Mouse (Mus musculus) liver, embryonic 15.5 days (tissue): ENCODE measurements at regions not wholly inside any gene's neighbourhood (a gene's known extent, or its start where the extent isn't known, plus 50 kb on each side); places are given as distances from the start of the nearest gene placed in this dataset.
"Not testable (repeated sequence)": the region's sequence is repeated elsewhere in the genome, so short reads cannot be mapped to it uniquely, and the experiment has no call there.

Source experiments
- ATAC-seq: fragments of 200-750 bp; cut with Nextera tagmentation; 2 replicates; pipeline ENCODE4 v1.8.0; 2017; ENCODE audit warnings: moderate number of reproducible peaks, mild to moderate bottlenecking, moderate library complexity; ENCODE audit not compliant: insufficient read depth
- H3K27ac ChIP-seq: fragments of 300-500 bp; sonication (generic); replicated peaks from 2 replicates; pipeline ENCODE4 v1.5.1; 2015; ENCODE audit warnings: mild to moderate bottlenecking, inconsistent platforms
- H3K27me3 ChIP-seq: fragments of 300-500 bp; sonication (generic); 2 replicates; pipeline ENCODE4 v1.6.1; 2015; ENCODE audit warnings: mild to moderate bottlenecking, inconsistent platforms
- H3K36me3 ChIP-seq: fragments of 300-500 bp; sonication (generic); replicated peaks from 2 replicates; pipeline ENCODE4 v1.6.1; 2015; ENCODE audit warnings: moderate library complexity, mild to moderate bottlenecking, inconsistent platforms
- H3K4me1 ChIP-seq: fragments of 300-500 bp; sonication (generic); replicated peaks from 2 replicates; pipeline ENCODE4 v1.6.1; 2015; ENCODE audit warnings: inconsistent platforms
- H3K4me2 ChIP-seq: fragments of 300-500 bp; sonication (generic); 2 replicates; pipeline ENCODE4 v1.6.1; 2015; ENCODE audit warnings: moderate library complexity, mild to moderate bottlenecking, inconsistent platforms
- H3K4me3 ChIP-seq: fragments of 300-500 bp; sonication (generic); replicated peaks from 2 replicates; pipeline ENCODE4 v1.5.1; 2015; ENCODE audit warnings: mild to moderate bottlenecking, inconsistent platforms
- H3K9ac ChIP-seq: fragments of 300-500 bp; sonication (generic); 2 replicates; pipeline ENCODE4 v1.6.1; 2015; ENCODE audit warnings: moderate library complexity, mild to moderate bottlenecking, inconsistent platforms
- H3K9me3 ChIP-seq: fragments of 300-500 bp; sonication (generic); replicated peaks from 2 replicates; pipeline ENCODE4 v1.6.1; 2016; ENCODE audit warnings: inconsistent platforms
- WGBS: fragments of 180-500 bp; shearing (Covaris S2); methylation state at CpG from one replicate; pipeline ENCODE4 v1.1.7; 2015; ENCODE audit warnings: mixed read lengths; ENCODE audit not compliant: insufficient replicate concordance; 5-methylcytosine and 5-hydroxymethylcytosine counted together

DNA sequence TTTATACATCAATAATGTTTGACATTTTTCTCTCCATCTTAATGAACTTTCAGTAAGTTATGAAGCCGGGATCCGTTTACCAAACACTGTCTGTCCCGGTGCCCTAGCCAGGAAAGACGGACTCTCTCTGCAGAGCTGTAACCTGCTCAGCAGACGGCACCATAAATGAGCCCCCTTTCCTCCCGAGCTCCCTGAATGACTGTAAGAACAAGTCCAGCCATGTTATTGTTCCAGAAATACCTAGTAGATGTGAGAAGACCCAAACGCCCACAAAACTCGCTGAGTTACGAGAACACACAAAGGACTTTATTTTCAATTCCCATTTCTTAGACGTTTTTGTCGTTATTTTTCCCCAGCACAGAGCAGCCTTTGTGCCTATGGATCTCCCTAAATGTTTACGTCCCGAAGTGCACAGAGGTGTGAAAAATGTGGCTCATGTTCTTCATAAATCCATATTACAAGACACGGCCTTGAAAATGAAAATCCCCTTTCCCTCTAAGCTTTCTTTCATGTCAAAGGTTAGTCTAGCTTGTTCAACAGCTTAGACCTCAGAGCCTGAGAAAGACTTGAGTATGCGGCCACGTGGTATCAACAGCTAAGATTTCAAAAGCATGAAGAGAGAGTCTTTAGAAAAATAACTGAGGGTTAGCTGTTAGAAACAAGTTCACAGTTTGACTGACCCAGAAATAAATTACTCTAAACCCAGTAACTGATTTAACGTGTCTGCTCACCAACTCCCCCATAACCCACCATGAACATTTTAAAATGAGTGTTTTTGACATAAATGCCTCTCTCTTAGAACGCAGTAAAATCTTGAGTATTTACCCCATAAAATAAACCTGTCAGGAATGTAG lies 125.8 kb upstream of the Intu start:
- H3K4me3 ChIP-seq: no peak overlapping the region
- no peaks in the 10 kb centered on the region for H3K4me1 ChIP-seq
- no peaks in the 10 kb centered on the region for H3K36me3 ChIP-seq
- 68% methylated on average over 18 of the region's 18 CpGs for WGBS
- no peaks in the 10 kb centered on the region for H3K27me3 ChIP-seq
- H3K4me2 ChIP-seq: no peak overlapping the region
- no peaks in the 10 kb centered on the region for H3K9me3 ChIP-seq
- H3K27ac ChIP-seq: no peak overlapping the region
- no peak for ATAC-seq
- no peak overlapping the region for H3K9ac ChIP-seq

DNA sequence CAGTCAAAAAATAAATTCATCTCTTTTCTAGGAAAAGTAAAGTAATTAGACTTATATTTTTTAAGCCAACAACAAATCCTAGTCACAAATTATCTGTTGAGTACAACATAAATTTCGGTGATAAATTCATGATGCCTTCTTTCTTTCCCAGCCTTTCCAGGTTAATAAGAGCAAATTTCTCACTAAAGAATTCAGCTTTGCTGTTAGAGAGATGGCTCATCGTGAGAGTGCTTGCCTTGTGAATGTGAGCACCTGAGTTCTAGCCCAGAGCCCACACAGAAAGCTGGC lies 125.2 kb upstream of the Intu start:
- Histone ChIP-seq H3K36me3 (no peaks in the 10 kb centered on the region), H3K9ac (no peak overlapping the region), H3K27ac (no peak overlapping the region), H3K27me3 (no peaks in the 10 kb centered on the region), H3K4me1 (no peaks in the 10 kb centered on the region), H3K9me3 (no peaks in the 10 kb centered on the region), H3K4me2 (no peak overlapping the region), H3K4me3 (no peak overlapping the region)
- ATAC-seq: no peak
- 62% methylated on average over 2 of the region's 2 CpGs for WGBS

DNA sequence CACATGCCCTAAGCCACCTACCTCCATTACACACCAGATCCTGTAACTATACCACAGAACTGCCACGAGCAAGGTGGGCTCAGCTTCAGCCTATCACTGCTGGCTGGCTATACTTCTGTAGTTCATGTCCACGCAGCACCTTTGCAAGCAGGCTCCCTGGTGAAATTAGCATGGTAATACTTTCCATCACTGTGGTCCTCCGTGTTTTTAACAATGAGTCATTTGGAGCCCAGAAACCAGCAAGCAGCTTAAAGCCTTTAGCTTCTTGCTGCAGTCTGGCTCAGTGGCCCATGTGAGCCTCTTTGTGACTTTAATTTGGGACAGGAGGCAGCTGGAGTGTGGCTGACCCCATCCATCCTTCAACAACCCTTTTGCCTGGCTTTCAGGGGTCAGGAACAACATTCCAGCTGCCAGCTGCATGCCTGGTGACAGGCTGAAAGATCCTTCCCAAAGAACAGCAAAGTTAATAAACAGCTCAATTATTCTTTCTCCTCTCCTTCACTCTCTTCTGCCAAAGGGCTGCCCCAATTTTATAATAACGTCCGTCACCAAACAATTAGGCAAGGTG lies 122.1 kb upstream of the Intu start:
- Histone ChIP-seq H3K9me3 (no peaks in the 10 kb centered on the region), H3K27ac (no peak overlapping the region), H3K9ac (no peak overlapping the region), H3K27me3 (no peaks in the 10 kb centered on the region), H3K4me2 (no peak overlapping the region), H3K4me3 (no peak overlapping the region), H3K4me1 (no peaks in the 10 kb centered on the region), H3K36me3 (no peaks in the 10 kb centered on the region)
- 44% methylated on average over 5 of the region's 5 CpGs for WGBS
- no peak for ATAC-seq

DNA sequence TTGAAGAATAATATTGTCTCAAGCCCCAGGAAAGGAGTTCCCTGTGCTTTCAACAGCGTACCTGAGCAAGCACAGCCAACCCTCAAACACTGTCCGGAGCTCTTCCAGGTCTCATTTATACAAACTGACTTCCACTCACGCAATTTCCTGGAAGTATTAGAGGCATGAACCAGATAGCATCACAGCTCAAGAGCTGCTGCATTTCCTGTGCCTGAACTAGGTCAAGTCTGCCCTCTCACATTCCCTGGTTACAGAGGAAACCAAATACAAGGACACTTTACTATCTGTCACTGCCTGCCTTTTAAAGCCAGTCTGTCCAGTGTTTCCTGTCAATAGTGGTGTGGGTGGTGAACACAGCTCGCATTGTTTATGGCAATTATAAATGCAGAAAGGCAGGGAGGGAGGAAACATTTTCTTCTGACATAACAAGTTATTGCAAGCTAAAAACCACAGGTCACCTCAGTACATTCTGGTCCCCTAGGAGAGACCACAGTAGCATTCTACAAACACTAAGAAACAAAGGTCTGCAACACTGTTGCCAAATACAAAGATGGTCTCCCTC lies 120.3 kb upstream of the Intu start:
- H3K9ac ChIP-seq: no peak overlapping the region
- H3K9me3 ChIP-seq: no peaks in the 10 kb centered on the region
- no peaks in the 10 kb centered on the region for H3K27me3 ChIP-seq
- H3K4me1 ChIP-seq: no peaks in the 10 kb centered on the region
- ATAC-seq: no peak
- no peak overlapping the region for H3K4me3 ChIP-seq
- no peak overlapping the region for H3K27ac ChIP-seq
- no peaks in the 10 kb centered on the region for H3K36me3 ChIP-seq
- 29% methylated on average over 4 of the region's 4 CpGs for WGBS
- no peak overlapping the region for H3K4me2 ChIP-seq

DNA sequence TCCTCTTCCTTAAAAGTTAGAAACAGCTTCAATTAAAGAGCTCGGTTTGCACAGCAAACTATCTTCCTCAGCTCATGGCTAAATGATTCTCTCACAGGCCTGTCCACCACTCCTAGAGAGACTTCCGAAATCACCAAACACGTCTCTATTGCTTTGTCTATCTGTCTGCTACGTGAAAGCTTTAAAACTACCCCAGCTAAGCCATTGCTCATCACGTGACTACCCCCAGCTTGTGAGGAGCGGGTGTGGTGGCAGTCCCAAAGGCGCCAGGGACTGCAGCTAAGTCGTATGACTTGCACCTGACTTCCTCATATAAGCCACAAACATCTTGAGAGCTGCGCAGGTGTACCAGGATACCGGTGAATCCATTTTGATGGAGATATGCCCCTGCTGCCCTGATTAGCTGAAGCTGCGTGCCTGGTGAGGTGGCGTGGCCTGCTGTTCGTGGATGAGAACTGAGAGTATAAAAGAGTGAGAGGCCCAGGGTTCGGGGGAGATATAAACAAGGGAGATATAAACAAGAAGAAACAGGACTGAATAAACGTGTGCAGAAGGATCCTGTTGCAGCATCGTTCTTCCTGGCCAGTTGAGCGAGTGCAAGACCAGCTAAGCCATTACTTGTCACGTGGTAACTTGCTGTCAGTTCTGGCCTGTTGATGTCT lies 105.8 kb upstream of the Intu start:
- not testable (repeated sequence) for H3K4me1 ChIP-seq, H3K4me3 ChIP-seq, H3K9ac ChIP-seq, H3K27ac ChIP-seq, H3K27me3 ChIP-seq, H3K9me3 ChIP-seq, ATAC-seq, H3K36me3 ChIP-seq, H3K4me2 ChIP-seq
- 58% methylated on average over 17 of the region's 18 CpGs for WGBS

DNA sequence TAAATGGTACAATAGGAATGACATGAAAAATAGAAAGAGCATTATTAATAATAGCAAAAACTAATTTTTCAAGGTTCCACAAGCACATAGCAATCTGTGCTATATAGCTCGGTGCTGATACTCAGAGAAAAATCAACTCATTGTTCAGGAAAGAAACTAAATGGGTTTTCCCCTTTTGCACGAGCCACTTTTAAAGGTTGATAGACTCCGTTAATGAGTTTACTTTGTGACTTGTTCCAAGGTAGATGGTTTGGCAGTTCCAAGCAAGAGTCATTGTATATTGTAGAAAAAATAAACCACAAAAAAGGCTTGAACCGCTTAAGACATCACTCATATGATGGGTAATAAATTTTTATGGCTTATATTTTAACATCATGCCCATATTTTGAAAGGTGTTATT lies 105.0 kb upstream of the Intu start:
- 60% methylated on average over 4 of the region's 4 CpGs for WGBS
- H3K4me1 ChIP-seq: no peaks in the 10 kb centered on the region
- ATAC-seq: no peak

DNA sequence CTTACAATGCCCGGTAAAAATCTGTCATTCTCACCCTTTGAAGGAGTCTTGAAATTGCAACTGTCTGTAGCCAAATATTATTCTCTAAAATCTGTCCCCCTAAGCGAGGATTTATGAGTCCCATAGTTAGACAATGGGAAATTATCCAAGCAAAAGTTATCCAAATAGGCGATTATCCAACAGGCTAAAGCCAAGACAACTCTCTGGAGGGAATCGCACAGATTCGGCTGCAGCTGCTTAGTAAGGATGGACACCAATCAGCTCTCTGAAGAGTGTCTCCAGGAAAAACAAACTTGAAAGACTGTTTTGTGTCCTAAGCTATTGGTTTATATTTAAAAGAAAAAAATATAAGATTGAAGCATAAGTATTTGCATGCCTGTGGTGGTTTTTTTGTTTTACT lies 103.1 kb upstream of the Intu start:
- 60% methylated on average over 5 of the region's 5 CpGs for WGBS
- no peak overlapping the region for H3K4me2 ChIP-seq
- H3K9me3 ChIP-seq: no peaks in the 10 kb centered on the region

More for the DNA sequence above, 105.0 kb upstream of the Intu start:
- Histone ChIP-seq H3K27me3 (no peaks in the 10 kb centered on the region), H3K4me2 (no peak overlapping the region), H3K9ac (no peak overlapping the region), H3K27ac (no peak overlapping the region), H3K4me3 (no peak overlapping the region), H3K9me3 (no peaks in the 10 kb centered on the region), H3K36me3 (no peaks in the 10 kb centered on the region)

DNA sequence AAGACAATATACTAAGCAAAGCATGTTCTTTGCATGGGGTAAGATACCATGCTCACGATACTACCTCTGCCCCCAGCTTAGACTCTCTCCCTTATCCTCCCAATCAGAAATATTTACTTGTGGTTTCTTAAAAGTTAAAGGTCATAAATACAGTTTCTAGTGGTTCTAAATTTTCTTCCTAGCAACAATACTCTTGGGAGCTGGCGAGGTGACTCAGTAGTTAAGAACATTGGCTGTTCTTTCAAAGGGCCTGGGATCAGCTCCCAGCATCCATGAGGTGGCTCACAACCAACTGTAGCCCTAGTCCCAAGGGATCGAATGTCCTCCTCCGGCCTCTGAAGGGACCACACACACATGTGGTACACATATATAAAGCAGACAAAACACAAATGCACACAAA lies 92.8 kb upstream of the Intu start:
- H3K9me3 ChIP-seq: no peaks in the 10 kb centered on the region
- ATAC-seq: no peak
- H3K36me3 ChIP-seq: no peaks in the 10 kb centered on the region
- 68% methylated on average over 4 of the region's 4 CpGs for whole genome bisulfite sequencing
- H3K27ac ChIP-seq: no peak overlapping the region
- no peak overlapping the region for H3K4me2 ChIP-seq
- no peaks in the 10 kb centered on the region for H3K27me3 ChIP-seq
- no peaks in the 10 kb centered on the region for H3K4me1 ChIP-seq
- H3K9ac ChIP-seq: no peak overlapping the region
- H3K4me3 ChIP-seq: no peak overlapping the region

More for the DNA sequence above, 103.1 kb upstream of the Intu start:
- no peak overlapping the region for H3K4me3 ChIP-seq
- H3K27me3 ChIP-seq: no peaks in the 10 kb centered on the region
- H3K27ac ChIP-seq: no peak overlapping the region
- no peaks in the 10 kb centered on the region for H3K36me3 ChIP-seq
- no peaks in the 10 kb centered on the region for H3K4me1 ChIP-seq
- H3K9ac ChIP-seq: no peak overlapping the region
- no peak for ATAC-seq

DNA sequence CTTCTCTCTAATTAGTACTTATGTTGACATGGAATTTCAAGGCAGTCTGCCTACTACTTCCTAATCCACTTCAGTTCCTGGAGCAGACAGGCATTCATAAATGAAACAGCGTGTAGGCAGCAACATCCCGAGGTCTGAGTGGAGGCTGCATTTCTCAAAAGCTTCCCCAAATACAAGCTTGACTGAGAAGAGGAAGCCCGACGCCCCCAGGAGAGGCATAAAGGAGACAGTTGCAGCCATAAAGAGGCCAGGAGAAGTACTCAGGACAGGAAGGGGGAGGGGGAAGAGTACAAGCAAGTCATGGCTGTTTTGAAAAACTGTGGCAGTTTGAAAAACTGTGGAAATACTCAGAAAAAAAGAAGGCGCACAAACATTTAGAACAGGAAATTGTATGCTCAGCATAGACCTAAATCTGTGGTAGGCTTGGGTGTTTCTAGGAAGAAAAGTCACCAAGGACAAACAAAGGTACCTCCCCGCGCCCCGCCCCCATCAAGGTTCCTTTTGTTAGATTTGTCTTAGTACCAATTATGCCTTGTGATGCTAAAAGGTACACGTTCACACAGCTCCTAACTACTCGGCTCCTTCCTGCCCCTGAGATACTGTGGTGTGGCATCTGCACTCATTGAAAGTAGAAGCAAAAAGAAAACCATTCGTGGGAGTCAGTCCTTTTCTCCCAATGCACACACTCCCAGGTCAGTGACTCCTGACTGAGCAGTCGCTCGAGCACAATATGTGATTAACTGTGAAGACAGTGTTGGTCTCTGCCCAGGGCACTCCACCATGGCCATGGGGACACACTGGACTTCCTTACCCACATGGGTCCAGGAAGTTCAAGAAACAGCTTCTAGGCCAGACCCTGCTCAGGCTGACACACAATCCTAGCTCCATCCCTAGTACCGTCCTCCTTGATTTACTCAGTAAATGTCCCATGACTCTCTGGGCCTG lies 89.7 kb upstream of the Intu start:
- Histone ChIP-seq H3K27ac (no peak overlapping the region), H3K9me3 (no peaks in the 10 kb centered on the region), H3K4me2 (no peak overlapping the region), H3K36me3 (no peaks in the 10 kb centered on the region), H3K4me3 (no peak overlapping the region), H3K27me3 (no peaks in the 10 kb centered on the region), H3K9ac (no peak overlapping the region), H3K4me1 (no peaks in the 10 kb centered on the region)
- no peak for ATAC-seq
- 39% methylated on average over 14 of the region's 14 CpGs for WGBS

DNA sequence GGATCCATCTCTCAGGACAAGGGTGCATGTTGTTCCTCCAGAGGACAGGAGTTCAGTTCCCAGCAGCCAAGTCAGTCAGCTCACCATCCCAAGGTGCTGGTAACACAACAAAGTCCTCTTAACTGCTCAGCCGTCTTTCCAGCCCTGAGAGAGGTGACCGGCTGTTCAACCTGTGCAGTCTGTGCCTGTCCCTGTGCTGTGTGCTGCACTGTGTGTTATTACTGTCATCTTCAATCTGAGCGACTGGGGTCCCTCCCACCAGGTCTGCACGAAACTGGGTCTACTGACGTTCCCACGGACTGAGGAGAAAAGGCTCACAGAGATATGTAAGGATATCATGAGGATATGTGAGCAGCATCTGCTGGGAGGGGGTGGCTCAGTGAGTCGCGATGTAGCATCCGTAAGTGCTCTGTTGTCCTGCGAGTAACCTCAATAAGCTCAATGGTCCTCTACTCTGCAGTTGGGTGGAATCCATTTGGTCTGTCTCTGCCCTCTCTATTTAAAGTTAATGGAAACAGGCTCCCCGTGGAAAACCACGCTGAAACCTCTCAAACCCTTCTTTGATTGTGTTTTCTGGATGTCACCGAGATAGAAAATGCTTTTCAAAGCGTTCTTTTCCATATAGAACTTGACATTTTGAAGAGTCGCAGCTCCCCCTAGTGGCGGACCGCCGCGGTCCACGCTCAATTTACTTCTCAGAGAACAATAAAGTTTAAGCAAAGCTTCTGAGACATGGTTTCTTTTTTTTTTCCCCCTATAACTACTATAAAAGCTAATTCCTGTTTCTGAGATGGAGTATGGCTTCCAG lies 87.1 kb upstream of the Intu start:
- Histone ChIP-seq H3K9ac (no peak overlapping the region), H3K4me3 (no peak overlapping the region), H3K4me2 (no peak overlapping the region), H3K27ac (no peak overlapping the region), H3K9me3 (no peaks in the 10 kb centered on the region), H3K36me3 (no peaks in the 10 kb centered on the region), H3K4me1 (no peaks in the 10 kb centered on the region), H3K27me3 (no peaks in the 10 kb centered on the region)
- no peak for ATAC-seq
- WGBS: 31% methylated on average over 20 of the region's 20 CpGs
